Mouse (Mus musculus): ENCODE results near the gene Dnajc5.
A peak's percentile ranks its signal among the peaks of the same experiment; 100 is the strongest.

The Dnajc5 gene

GRCm38 (mm10) chr2:181589011-181589731, 68.9 kb downstream of the Dnajc5 start:
- no peak for DNase-seq (ENCODE audit: low spot score)

- DNase-seq (ENCODE audit: low spot score), result no peak
These were observed 69.4 kb downstream of the Dnajc5 start for GRCm38 (mm10) chr2:181589732-181590105.

- DNase-seq (ENCODE audit: low spot score), result no peak
These were observed 70.2 kb downstream of the Dnajc5 start for GRCm38 (mm10) chr2:181590471-181590870.

GRCm38 (mm10) chr2:181591528-181592085, 71.3 kb downstream of the Dnajc5 start, which contains the start of gene Prpf6:
TSS of gene Prpf6 (plus strand) at chr2:181591868.
- DNase-seq (ENCODE audit: low spot score), result no peak

GRCm38 (mm10) chr2:181592231-181593041, 72.2 kb downstream of the Dnajc5 start, which contains the start of gene Zfp512b:
TSS of gene Zfp512b (minus strand) at chr2:181592803.
- DNase-seq (ENCODE audit: low spot score), result peak; percentile 79

GRCm38 (mm10) chr2:181593042-181593421, 72.7 kb downstream of the Dnajc5 start:
- no peak for DNase-seq (ENCODE audit: low spot score)

- DNase-seq (ENCODE audit: low spot score), result peak; percentile 3
These were observed 73.7 kb downstream of the Dnajc5 start for GRCm38 (mm10) chr2:181593937-181594336.

GRCm38 (mm10) chr2:181594946-181595696, 74.8 kb downstream of the Dnajc5 start:
- DNase-seq (ENCODE audit: low spot score), result no peak

- no peak for DNase-seq (ENCODE audit: low spot score)
These were observed 76.1 kb downstream of the Dnajc5 start for GRCm38 (mm10) chr2:181596221-181596960.

- DNase-seq (ENCODE audit: low spot score), result no peak
These were observed 77.2 kb downstream of the Dnajc5 start for GRCm38 (mm10) chr2:181597378-181598061.

- DNase-seq (ENCODE audit: low spot score), result peak; percentile 74
These were observed 78.4 kb downstream of the Dnajc5 start, which contains the start of gene Samd10 for GRCm38 (mm10) chr2:181598454-181599351. TSS of gene Samd10 (minus strand) at chr2:181599212.

GRCm38 (mm10) chr2:181600226-181600758, 80.0 kb downstream of the Dnajc5 start:
- DNase-seq (ENCODE audit: low spot score), result no peak

GRCm38 (mm10) chr2:181600828-181601750, 80.8 kb downstream of the Dnajc5 start:
- peak; percentile 95 for DNase-seq (ENCODE audit: low spot score)

GRCm38 (mm10) chr2:181601751-181602145, 81.5 kb downstream of the Dnajc5 start:
- DNase-seq (ENCODE audit: low spot score), result no peak

GRCm38 (mm10) chr2:181602367-181602766, 82.1 kb downstream of the Dnajc5 start:
- DNase-seq (ENCODE audit: low spot score), result no peak

All from testis, postnatal 14 days (tissue).